Mouse (Mus musculus): ENCODE data around the gene Ptpre. TPM values are rescaled to one million over a fixed set of nuclear protein-coding genes. Genes with fewer than 3 reads are reported as not detected.
"Not testable (repeated sequence)": the region's sequence is repeated elsewhere in the genome, so short reads cannot be mapped to it uniquely, and the experiment has no call there.

Ptpre gene
- polyA plus RNA-seq, 1 experiment from 2014 or later: 3.1 TPM

- H3K4me2 ChIP-seq (ENCODE audit: low read depth, low read length): no peak overlapping the region
- no peak overlapping the region for H3K4me3 ChIP-seq (ENCODE audit: low read length)
- WGBS: 93% methylated on average over 7 of the region's 7 CpGs
- H3K36me3 ChIP-seq (ENCODE audit: control insufficient read depth, insufficient read depth): peaks cover 77% of the 10 kb centered on the region
- ATAC-seq (replicated peaks; ENCODE audit: extremely low read depth, insufficient read depth, low FRiP score): no peak
- no peaks in the 10 kb centered on the region for H3K27me3 ChIP-seq (ENCODE audit: control insufficient read depth, insufficient read depth, low read length)
- H3K9ac ChIP-seq (ENCODE audit: low read length): no peak overlapping the region
- no peak overlapping the region for H3K27ac ChIP-seq (ENCODE audit: low read length)
- no peaks in the 10 kb centered on the region for H3K4me1 ChIP-seq (ENCODE audit: control insufficient read depth, insufficient read depth, low read length)
- no peaks in the 10 kb centered on the region for H3K9me3 ChIP-seq (replicated peaks; ENCODE audit: control insufficient read depth, low read length)
Observed at GRCm38 (mm10) chr7:135689396-135689795, 152.1 kb downstream of the Ptpre start.

- H3K4me2 ChIP-seq (ENCODE audit: low read depth, low read length): no peak overlapping the region
- no peak for ATAC-seq (replicated peaks; ENCODE audit: extremely low read depth, insufficient read depth, low FRiP score)
- no peaks in the 10 kb centered on the region for H3K9me3 ChIP-seq (replicated peaks; ENCODE audit: control insufficient read depth, low read length)
- peaks cover 77% of the 10 kb centered on the region for H3K36me3 ChIP-seq (ENCODE audit: control insufficient read depth, insufficient read depth)
- WGBS: 95% methylated on average over 5 of the region's 5 CpGs
- H3K4me1 ChIP-seq (ENCODE audit: control insufficient read depth, insufficient read depth, low read length): no peaks in the 10 kb centered on the region; the same call in 1 of the 2 replicates
- no peaks in the 10 kb centered on the region for H3K27me3 ChIP-seq (ENCODE audit: control insufficient read depth, insufficient read depth, low read length)
- no peak overlapping the region for H3K4me3 ChIP-seq (ENCODE audit: low read length)
- no peak overlapping the region for H3K9ac ChIP-seq (ENCODE audit: low read length)
- no peak overlapping the region for H3K27ac ChIP-seq (ENCODE audit: low read length)
Observed at GRCm38 (mm10) chr7:135691941-135692340, 154.7 kb downstream of the Ptpre start.

- WGBS: 91% methylated on average over 4 of the region's 4 CpGs
- peaks cover 67% of the 10 kb centered on the region for H3K36me3 ChIP-seq (ENCODE audit: control insufficient read depth, insufficient read depth)
- H3K27ac ChIP-seq (ENCODE audit: low read length): no peak overlapping the region
- H3K9ac ChIP-seq (ENCODE audit: low read length): no peak overlapping the region
- no peak overlapping the region for H3K4me3 ChIP-seq (ENCODE audit: low read length)
- no peak overlapping the region for H3K4me2 ChIP-seq (ENCODE audit: low read depth, low read length)
- no peaks in the 10 kb centered on the region for H3K27me3 ChIP-seq (ENCODE audit: control insufficient read depth, insufficient read depth, low read length)
- peaks cover 6% of the 10 kb centered on the region; the same call in 1 of the 2 replicates for H3K4me1 ChIP-seq (ENCODE audit: control insufficient read depth, insufficient read depth, low read length)
- ATAC-seq (replicated peaks; ENCODE audit: extremely low read depth, insufficient read depth, low FRiP score): no peak
- H3K9me3 ChIP-seq (replicated peaks; ENCODE audit: control insufficient read depth, low read length): no peaks in the 10 kb centered on the region
Observed at GRCm38 (mm10) chr7:135694130-135694529, 156.8 kb downstream of the Ptpre start.

GRCm38 (mm10) chr7:135694796-135695195 is 157.5 kb downstream of the Ptpre start:
- Histone ChIP-seq H3K9me3 (replicated peaks; ENCODE audit: control insufficient read depth, low read length) (no peaks in the 10 kb centered on the region), H3K27ac (ENCODE audit: low read length) (no peak overlapping the region), H3K27me3 (ENCODE audit: control insufficient read depth, insufficient read depth, low read length) (no peaks in the 10 kb centered on the region), H3K9ac (ENCODE audit: low read length) (no peak overlapping the region), H3K4me3 (ENCODE audit: low read length) (no peak overlapping the region), H3K4me1 (ENCODE audit: control insufficient read depth, insufficient read depth, low read length) (peaks cover 8% of the 10 kb centered on the region), H3K4me2 (ENCODE audit: low read depth, low read length) (no peak overlapping the region), H3K36me3 (ENCODE audit: control insufficient read depth, insufficient read depth) (peaks cover 62% of the 10 kb centered on the region)
- ATAC-seq (replicated peaks; ENCODE audit: extremely low read depth, insufficient read depth, low FRiP score): no peak
- 90% methylated on average over 5 of the region's 5 CpGs for WGBS

- peaks cover 63% of the 10 kb centered on the region for H3K36me3 ChIP-seq (ENCODE audit: control insufficient read depth, insufficient read depth)
- no peak overlapping the region for H3K9ac ChIP-seq (ENCODE audit: low read length)
- no peaks in the 10 kb centered on the region for H3K27me3 ChIP-seq (ENCODE audit: control insufficient read depth, insufficient read depth, low read length)
- no peak overlapping the region for H3K27ac ChIP-seq (ENCODE audit: low read length)
- H3K4me2 ChIP-seq (ENCODE audit: low read depth, low read length): no peak overlapping the region
- H3K4me3 ChIP-seq (ENCODE audit: low read length): no peak overlapping the region
- no peaks in the 10 kb centered on the region for H3K9me3 ChIP-seq (replicated peaks; ENCODE audit: control insufficient read depth, low read length)
- 68% methylated on average over 4 of the region's 4 CpGs for WGBS
- no peak for ATAC-seq (replicated peaks; ENCODE audit: extremely low read depth, insufficient read depth, low FRiP score)
- peaks cover 13% of the 10 kb centered on the region for H3K4me1 ChIP-seq (ENCODE audit: control insufficient read depth, insufficient read depth, low read length)
Observed at GRCm38 (mm10) chr7:135696127-135696526, 158.8 kb downstream of the Ptpre start.

GRCm38 (mm10) chr7:135697021-135697740 is 159.9 kb downstream of the Ptpre start:
- H3K9ac ChIP-seq (ENCODE audit: low read length); ATAC-seq (replicated peaks; ENCODE audit: extremely low read depth, insufficient read depth, low FRiP score); H3K27me3 ChIP-seq (ENCODE audit: control insufficient read depth, insufficient read depth, low read length); H3K27ac ChIP-seq (ENCODE audit: low read length); H3K9me3 ChIP-seq (replicated peaks; ENCODE audit: control insufficient read depth, low read length); H3K4me2 ChIP-seq (ENCODE audit: low read depth, low read length); H3K4me3 ChIP-seq (ENCODE audit: low read length): not testable (repeated sequence)
- peaks cover 60% of the 10 kb centered on the region for H3K36me3 ChIP-seq (ENCODE audit: control insufficient read depth, insufficient read depth)
- H3K4me1 ChIP-seq (ENCODE audit: control insufficient read depth, insufficient read depth, low read length): peaks cover 13% of the 10 kb centered on the region
- 65% methylated on average over 5 of the region's 5 CpGs for WGBS

- H3K4me2 ChIP-seq (ENCODE audit: low read depth, low read length): no peak overlapping the region
- ATAC-seq (replicated peaks; ENCODE audit: extremely low read depth, insufficient read depth, low FRiP score): no peak
Observed at GRCm38 (mm10) chr7:135698362-135698761, 161.1 kb downstream of the Ptpre start.

GRCm38 (mm10) chr7:135699351-135699750 is 162.1 kb downstream of the Ptpre start:
- H3K9ac ChIP-seq (ENCODE audit: low read length); H3K9me3 ChIP-seq (replicated peaks; ENCODE audit: control insufficient read depth, low read length); ATAC-seq (replicated peaks; ENCODE audit: extremely low read depth, insufficient read depth, low FRiP score); H3K4me2 ChIP-seq (ENCODE audit: low read depth, low read length); H3K27ac ChIP-seq (ENCODE audit: low read length); H3K27me3 ChIP-seq (ENCODE audit: control insufficient read depth, insufficient read depth, low read length); H3K4me3 ChIP-seq (ENCODE audit: low read length): not testable (repeated sequence)
- H3K4me1 ChIP-seq (ENCODE audit: control insufficient read depth, insufficient read depth, low read length): peaks cover 13% of the 10 kb centered on the region
- WGBS: 51% methylated on average over 6 of the region's 6 CpGs
- peaks cover 57% of the 10 kb centered on the region for H3K36me3 ChIP-seq (ENCODE audit: control insufficient read depth, insufficient read depth)

More at GRCm38 (mm10) chr7:135698362-135698761, 161.1 kb downstream of the Ptpre start:
- Histone ChIP-seq H3K27ac (ENCODE audit: low read length) (no peak overlapping the region), H3K9me3 (replicated peaks; ENCODE audit: control insufficient read depth, low read length) (no peaks in the 10 kb centered on the region), H3K9ac (ENCODE audit: low read length) (no peak overlapping the region), H3K27me3 (ENCODE audit: control insufficient read depth, insufficient read depth, low read length) (no peaks in the 10 kb centered on the region), H3K4me1 (ENCODE audit: control insufficient read depth, insufficient read depth, low read length) (peaks cover 13% of the 10 kb centered on the region), H3K4me3 (ENCODE audit: low read length) (no peak overlapping the region), H3K36me3 (ENCODE audit: control insufficient read depth, insufficient read depth) (peaks cover 56% of the 10 kb centered on the region)
- 96% methylated on average over 2 of the region's 2 CpGs for WGBS

- H3K4me3 ChIP-seq (ENCODE audit: low read length): no peak overlapping the region
- H3K27me3 ChIP-seq (ENCODE audit: control insufficient read depth, insufficient read depth, low read length): no peaks in the 10 kb centered on the region
- H3K4me1 ChIP-seq (ENCODE audit: control insufficient read depth, insufficient read depth, low read length): peaks cover 7% of the 10 kb centered on the region
- H3K27ac ChIP-seq (ENCODE audit: low read length): no peak overlapping the region
- WGBS: 89% methylated on average over 9 of the region's 9 CpGs
- H3K9me3 ChIP-seq (replicated peaks; ENCODE audit: control insufficient read depth, low read length): no peaks in the 10 kb centered on the region
- H3K36me3 ChIP-seq (ENCODE audit: control insufficient read depth, insufficient read depth): peaks cover 63% of the 10 kb centered on the region
- ATAC-seq (replicated peaks; ENCODE audit: extremely low read depth, insufficient read depth, low FRiP score): no peak
- H3K9ac ChIP-seq (ENCODE audit: low read length): no peak overlapping the region
- no peak overlapping the region for H3K4me2 ChIP-seq (ENCODE audit: low read depth, low read length)
Observed at GRCm38 (mm10) chr7:135703600-135704148, 166.4 kb downstream of the Ptpre start.

Data from heart, embryonic 16.5 days (tissue).